In genomic region chr10:108129167-108129566, GRCm38 (mm10) we compare ENCODE assay signal across 25 mouse cellular contexts.
"Had no signal": no experiment of that assay in that cellular context is flagged by ENCODE, and none has a peak within 500 bp of the region (broad histone marks: within the 10 kb centered on the region; RNA-seq: fewer than 3 reads in every experiment).

No protein-coding gene starts in this region.

- DNase-seq: gastrocnemius, postnatal 10 days; gastrocnemius, postnatal 25 days; heart, adult 18-20 months; heart, postnatal 14 days; heart, postnatal 4 days; kidney, adult 18-20 months; kidney, adult 8-10 months; kidney, postnatal 10 days; kidney, postnatal 25 days; kidney, postnatal 4 days; liver; liver, embryonic 13.5 days had no signal

- ATAC-seq: hindbrain, embryonic 16.5 days; intestine, embryonic 15.5 days; intestine, postnatal 0 days had no signal

- H3K27me3 ChIP-seq: heart, embryonic 13.5 days; heart, embryonic 15.5 days; hindbrain, embryonic 12.5 days; intestine, embryonic 15.5 days; limb, embryonic 12.5 days; liver, embryonic 13.5 days; liver, embryonic 15.5 days had no signal

- H3K4me3 ChIP-seq: heart, embryonic 13.5 days; heart, embryonic 15.5 days; hindbrain, embryonic 10.5 days; hindbrain, embryonic 12.5 days; intestine, embryonic 15.5 days; layer of hippocampus, adult 2 months; left cerebral cortex, adult 2 months; limb, embryonic 10.5 days; limb, embryonic 12.5 days; liver, embryonic 13.5 days; liver, embryonic 15.5 days had no signal

- H3K9me3 ChIP-seq: heart, embryonic 13.5 days; heart, embryonic 15.5 days; hindbrain, embryonic 10.5 days; hindbrain, embryonic 12.5 days; intestine, embryonic 15.5 days; limb, embryonic 10.5 days; limb, embryonic 12.5 days; liver, embryonic 13.5 days; liver, embryonic 15.5 days had no signal

- H3K36me3 ChIP-seq: heart, embryonic 13.5 days; heart, embryonic 15.5 days; hindbrain, embryonic 10.5 days; hindbrain, embryonic 12.5 days; intestine, embryonic 15.5 days; limb, embryonic 10.5 days; limb, embryonic 12.5 days; liver, embryonic 13.5 days; liver, embryonic 15.5 days had no signal

- H3K27ac ChIP-seq: heart, embryonic 13.5 days; heart, embryonic 15.5 days; hindbrain, embryonic 10.5 days; hindbrain, embryonic 12.5 days; hindbrain, embryonic 14.5 days; intestine, embryonic 15.5 days; layer of hippocampus, adult 2 months; left cerebral cortex, adult 2 months; limb, embryonic 10.5 days; limb, embryonic 12.5 days; liver, embryonic 13.5 days; liver, embryonic 15.5 days had no signal

- H3K4me1 ChIP-seq: hindbrain, embryonic 12.5 days; intestine, embryonic 15.5 days; limb, embryonic 10.5 days; limb, embryonic 12.5 days; liver, embryonic 13.5 days; liver, embryonic 15.5 days had no signal
